Mouse (Mus musculus): ENCODE data around the gene 4930523C07Rik.

DNA sequence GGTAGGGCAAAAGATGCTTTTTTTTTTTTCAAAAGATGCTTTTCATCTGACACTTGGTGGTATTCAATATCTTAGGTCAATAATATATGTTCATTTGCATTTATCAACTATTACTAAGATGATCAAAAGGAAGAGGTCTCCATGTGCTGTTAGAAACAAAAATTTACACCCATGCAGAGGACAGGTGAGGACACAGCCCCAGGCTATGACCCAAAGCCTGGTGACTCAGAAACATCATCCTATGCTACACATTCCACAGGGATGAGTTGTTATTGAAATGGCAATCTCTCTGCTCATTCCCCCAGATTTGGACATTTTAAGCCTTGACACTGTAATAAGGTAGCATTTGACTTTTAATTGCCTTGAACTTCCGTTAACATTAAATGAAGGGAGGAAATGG lies 15.7 kb downstream of the 4930523C07Rik start:
- TF ChIP-seq CTCF (conservative IDR thresholded peaks at IDR 0.05; ENCODE audit: low read length) (no peak), POU5F1 (IDR thresholded peaks at IDR 0.05; ENCODE audit: borderline replicate concordance, low read length) (no peak), NANOG (IDR thresholded peaks at IDR 0.05; ENCODE audit: borderline replicate concordance, low read length) (no peak)
